Mouse (Mus musculus): ENCODE measurements at regions not wholly inside any gene's neighbourhood (a gene's known extent, or its start where the extent isn't known, plus 50 kb on each side); places are given as distances from the start of the nearest gene placed in this dataset.

GRCm38 (mm10) chr2:74997736-74998135 lies 172.1 kb downstream of the Mtx2 start:
- TF ChIP-seq GATA1 (IDR thresholded peaks at IDR 0.05; ENCODE audit: borderline replicate concordance, low read length), result no peak
- no peak for TF ChIP-seq CTCF (IDR thresholded peaks at IDR 0.05; ENCODE audit: low read depth, low read length)
- no peak for TF ChIP-seq TAL1 (conservative IDR thresholded peaks at IDR 0.05; ENCODE audit: low read depth, low read length)
- TF ChIP-seq GATA2 (IDR thresholded peaks at IDR 0.05; ENCODE audit: borderline replicate concordance, low read depth, low read length), result no peak
- no peak for TF ChIP-seq POLR2AphosphoS5 (IDR thresholded peaks at IDR 0.05; ENCODE audit: insufficient replicate concordance, low read depth, low read length)

Measured in G1E (cell line).